Mouse (Mus musculus): ENCODE measurements around the gene Zmiz1.

The Zmiz1 gene

DNA sequence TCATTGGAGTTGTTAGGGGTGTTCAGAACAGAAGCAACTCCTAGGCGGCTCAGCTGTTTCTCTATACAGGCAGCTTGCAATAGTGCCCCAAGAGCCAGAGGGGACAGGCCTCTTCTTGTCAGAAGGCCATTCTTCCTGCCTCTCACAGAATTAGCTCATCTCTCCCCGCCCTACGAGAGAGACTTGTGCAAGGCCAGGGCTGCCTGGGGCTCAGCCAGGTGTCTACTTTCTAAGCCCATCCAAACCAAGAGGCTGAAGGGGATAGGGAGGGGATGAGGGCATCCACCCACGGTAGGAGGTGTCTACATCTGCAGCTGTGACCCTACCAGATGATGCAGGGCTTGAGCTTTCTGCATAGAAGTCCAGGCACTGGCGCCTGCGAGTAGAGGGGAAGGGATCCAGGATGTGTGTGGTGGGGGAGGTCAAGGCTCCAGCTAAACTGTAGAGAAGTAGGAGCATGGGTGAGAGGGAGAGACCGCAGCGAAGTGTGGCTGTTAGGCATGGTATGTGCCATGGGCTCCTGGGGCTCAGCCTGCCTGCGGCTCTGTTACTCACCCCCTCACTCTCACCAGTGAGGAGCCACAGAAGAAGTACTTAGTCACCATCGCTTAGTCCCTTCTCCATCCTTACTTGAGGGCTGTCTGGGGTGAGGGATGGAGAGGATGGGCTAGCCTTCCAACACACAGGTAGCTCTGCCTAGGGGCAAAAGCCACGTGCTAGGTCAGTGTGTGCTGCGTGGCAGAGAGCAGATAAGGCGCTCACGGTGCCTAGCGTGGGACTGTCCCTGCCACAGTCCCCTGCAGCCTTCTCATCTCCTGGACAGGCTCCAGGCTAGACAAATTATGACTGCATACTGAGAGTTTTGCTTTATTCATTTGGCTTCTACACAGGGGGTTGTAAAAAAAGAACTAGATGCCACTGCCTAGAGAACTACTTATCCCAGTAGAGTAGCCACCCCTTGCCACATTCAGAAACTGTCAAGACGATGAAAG is 130.3 kb downstream of the Zmiz1 start:
- no peak for DNase-seq (ENCODE audit: low spot score in 2 of 2)

DNA sequence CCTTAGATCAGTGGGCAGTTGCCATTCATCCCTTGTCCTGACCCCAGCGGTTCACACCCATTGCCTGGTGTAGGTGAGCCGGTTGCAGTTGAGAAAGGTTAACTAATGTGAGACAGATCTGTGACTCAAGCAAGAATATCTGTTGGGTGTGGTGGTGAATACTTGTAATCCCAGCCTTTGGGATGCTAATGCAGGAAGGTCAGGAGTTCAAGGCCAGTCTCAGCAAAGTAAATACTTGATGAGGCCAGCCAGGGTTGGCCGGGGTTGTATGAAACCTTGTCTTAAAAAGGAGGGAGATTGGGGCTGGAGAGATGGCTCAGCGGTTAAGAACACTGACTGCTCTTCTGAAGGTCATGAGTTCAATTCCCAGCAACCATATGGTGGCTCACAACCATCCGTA is 132.0 kb downstream of the Zmiz1 start:
- no peak for DNase-seq (ENCODE audit: low spot score in 2 of 2)

DNA sequence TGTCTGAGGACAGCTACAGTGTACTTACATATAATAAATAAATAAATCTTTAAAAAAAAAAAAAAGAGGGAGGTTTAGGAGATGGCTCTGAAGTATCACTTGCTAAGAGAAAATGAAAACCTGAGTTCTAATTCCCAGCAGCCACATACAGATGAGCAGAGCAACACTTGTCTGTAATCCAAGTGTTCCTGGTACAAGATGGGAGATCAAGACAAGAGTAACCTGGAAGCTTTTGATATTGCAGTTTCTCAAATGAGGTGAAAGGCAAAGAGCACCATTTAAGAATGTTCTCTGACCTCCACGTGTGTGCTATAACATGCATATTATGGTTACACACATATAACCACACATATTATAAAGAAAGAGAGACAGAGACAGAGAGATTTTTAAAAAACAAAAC is 132.4 kb downstream of the Zmiz1 start:
- no peak for DNase-seq (ENCODE audit: low spot score in 2 of 2)

DNA sequence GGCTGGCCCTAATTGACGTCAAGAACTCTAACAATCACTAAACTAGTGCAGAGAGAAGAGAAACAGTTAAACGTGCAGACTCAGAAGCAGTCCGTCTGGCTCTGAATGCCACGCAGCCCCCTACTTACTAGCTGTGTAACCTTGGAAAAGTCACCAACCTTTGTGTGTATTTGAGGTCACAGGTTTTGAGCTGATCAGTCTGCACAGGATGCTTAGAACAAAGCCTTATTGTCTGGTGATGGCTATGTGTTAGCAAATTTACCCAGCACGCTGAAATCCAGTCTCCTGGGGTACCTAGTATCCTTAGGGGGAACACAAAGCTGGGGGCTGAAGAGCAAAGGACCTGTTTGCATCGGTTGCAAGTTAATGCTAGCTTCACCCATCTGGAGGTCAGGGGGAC is 133.5 kb downstream of the Zmiz1 start:
- no peak for DNase-seq (ENCODE audit: low spot score in 2 of 2)

DNA sequence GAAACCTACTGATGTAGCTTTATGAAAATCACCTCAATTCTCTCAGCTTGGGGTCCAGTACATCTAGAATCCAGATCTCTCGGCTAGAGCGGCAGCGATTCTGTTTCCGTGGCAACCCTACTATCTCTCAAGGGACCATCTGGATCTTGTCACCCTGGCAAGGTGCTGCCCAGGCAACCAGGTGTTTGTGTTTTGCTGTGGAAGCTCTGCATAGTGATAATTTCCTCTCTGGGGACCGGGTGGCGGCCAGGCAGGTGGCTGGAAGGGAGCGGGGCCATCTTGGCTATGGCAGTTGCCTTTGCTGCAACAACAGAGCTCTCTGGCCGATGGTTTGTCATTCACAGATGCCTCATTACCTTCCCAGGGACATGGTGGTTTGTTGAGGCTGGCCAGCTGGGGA is 134.9 kb downstream of the Zmiz1 start:
- no peak for DNase-seq (ENCODE audit: low spot score in 2 of 2)

DNA sequence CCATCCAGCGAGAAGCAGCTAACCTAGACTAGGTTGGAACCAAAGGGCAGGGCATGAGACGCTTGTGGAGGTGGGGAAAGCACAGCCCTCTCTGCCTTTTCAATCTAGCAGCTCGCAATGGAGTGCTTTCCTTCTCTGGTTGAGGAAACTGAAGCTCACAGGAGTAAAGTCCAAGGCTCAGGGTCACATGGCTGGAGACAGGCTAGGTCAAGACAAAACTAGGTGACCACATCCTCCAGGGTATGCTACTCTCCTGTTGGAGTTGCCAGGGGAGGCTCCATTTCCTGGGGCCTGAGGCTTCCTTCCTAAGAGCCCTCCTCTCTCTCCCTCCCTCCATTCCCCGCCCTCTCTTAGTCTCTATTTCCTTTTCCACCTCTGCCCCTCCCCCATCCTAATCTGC is 135.6 kb downstream of the Zmiz1 start:
- no peak for DNase-seq (ENCODE audit: low spot score in 2 of 2)

DNA sequence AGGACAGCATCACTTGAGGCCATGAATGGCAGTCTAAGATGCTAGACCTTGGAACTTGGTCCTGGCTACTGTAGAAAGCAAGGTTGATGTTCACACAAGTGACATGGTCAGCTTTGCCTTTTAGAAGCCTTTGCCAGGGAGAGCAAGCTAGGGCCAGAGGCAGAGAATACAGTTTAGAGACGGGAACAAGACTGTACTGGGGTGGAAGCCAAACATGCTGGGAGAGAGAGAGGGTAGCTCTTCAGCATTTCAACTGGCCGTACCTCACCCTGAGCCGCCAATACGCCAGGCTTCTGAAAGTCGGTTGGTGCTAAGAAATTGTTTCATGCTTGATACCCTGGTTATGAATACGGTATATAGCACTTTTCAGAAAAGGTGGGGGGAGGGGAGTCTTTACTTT is 140.0 kb downstream of the Zmiz1 start:
- DNase-seq (ENCODE audit: low spot score in 2 of 2) = no peak

DNA sequence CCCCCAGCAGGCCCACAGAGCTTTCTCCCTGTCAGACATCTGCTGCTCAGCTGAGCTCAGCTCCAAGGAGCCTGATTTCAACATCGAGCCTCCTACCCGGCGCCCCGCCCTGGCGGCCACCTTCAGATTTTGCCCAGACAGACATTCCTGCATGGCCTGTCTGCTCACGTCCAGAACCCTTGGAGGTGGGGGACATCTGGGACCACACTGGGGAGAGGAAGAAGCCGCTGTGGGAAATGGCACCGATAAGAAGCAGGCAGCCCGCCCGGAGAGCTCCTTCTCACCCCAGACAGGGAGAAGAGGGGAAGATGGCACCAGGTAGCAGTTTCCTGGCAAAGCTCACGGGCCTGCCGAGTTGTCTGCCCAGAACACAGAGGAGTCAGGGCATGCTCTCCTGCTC is 140.9 kb downstream of the Zmiz1 start:
- DNase-seq (ENCODE audit: low spot score in 2 of 2) = no peak

DNA sequence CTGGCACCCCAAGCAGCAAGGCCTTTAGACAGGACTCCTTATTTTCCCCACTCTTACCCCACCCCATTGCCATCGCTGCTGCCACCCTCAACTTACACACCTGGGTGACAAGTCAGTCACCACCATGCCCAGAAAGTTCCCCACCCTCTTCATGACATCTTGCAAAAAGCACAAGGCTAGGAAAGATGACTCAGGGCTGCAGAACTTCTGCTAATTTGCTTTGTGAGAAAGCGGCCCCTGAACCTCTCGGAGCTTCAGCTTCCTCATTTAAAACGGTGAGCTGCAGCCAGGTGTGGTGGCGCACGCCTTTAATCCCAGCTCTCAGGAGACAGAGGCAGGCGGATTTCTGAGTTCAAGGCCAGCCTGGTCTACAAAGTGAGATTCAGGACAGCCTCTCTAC is 141.4 kb downstream of the Zmiz1 start:
- DNase-seq (ENCODE audit: low spot score in 2 of 2) = no peak

DNA sequence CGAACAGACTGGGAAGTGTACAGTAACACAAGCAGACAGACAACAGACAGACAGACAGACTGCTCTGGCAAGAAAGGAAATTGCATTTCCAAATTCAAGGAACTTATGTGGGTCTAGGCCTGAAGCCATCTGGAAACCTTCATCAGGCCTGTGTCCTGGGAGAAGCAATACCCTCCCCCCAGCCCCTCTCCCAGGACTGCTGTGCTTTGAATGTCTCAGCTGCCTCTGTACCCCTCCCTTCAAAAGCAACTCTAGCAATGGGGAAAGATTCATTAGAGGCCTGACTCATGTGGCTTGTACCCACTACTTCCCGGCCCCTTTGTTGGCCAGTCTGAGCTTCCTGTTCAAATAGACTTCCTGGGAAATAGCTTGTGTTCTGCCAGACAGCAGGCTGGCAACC is 142.0 kb downstream of the Zmiz1 start:
- no peak for DNase-seq (ENCODE audit: low spot score in 2 of 2)

DNA sequence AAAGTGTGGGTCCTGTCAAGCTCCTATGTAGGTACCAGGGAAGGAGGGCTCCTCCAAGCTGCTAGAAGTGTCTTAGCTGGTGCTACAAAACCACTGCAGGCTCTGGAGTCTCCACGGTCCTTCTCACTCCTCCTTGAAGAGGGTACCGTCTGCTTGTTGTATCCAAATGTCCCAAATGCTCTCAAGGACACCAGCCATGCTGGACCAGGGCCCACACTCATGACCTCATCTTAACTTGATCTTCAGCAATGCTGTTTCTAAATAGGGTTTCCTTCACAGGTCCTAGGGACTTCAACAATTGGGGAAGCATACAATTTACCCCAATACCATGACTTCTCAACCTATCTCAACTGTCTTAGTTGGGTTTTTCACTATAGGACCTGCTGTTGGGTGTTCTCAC is 143.0 kb downstream of the Zmiz1 start:
- no peak for DNase-seq (ENCODE audit: low spot score in 2 of 2)

DNA sequence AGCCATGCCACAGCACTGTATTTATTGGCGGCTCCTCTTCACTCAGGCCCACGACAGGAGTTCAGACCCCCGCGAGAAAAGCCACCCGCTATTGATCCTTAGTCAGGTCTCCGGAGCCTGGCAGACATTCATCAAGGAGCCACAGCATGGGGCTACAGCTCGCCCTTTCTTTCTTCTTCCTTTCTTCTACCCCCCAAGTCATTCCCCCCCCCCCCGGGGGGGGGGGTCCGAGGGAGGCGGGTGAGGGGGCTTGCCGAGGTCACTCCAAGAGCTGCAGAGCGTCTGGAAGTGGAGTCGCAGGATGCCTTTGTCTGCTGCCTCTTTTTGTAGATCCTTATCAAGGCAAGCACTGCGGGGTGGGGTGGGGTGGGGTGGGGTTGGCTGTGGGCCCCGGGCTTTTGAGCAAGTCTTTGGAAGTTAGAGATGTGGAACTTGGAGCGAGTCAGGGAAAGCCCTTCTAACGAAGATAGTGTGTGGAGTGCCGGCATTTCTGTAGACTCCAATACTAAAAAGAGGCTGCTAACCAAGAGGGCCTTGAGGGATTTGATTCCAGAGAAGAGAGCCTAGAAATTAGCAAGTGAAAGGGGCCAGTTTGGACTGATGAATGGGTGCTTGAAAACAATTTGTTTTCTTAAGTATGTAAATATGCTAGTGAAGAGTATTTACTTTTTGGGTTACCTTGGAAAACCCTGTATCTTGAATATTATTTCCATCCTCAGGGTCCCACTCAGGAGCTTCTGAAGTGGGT is 145.6 kb downstream of the Zmiz1 start:
- no peak for DNase-seq (ENCODE audit: low spot score in 2 of 2)

DNA sequence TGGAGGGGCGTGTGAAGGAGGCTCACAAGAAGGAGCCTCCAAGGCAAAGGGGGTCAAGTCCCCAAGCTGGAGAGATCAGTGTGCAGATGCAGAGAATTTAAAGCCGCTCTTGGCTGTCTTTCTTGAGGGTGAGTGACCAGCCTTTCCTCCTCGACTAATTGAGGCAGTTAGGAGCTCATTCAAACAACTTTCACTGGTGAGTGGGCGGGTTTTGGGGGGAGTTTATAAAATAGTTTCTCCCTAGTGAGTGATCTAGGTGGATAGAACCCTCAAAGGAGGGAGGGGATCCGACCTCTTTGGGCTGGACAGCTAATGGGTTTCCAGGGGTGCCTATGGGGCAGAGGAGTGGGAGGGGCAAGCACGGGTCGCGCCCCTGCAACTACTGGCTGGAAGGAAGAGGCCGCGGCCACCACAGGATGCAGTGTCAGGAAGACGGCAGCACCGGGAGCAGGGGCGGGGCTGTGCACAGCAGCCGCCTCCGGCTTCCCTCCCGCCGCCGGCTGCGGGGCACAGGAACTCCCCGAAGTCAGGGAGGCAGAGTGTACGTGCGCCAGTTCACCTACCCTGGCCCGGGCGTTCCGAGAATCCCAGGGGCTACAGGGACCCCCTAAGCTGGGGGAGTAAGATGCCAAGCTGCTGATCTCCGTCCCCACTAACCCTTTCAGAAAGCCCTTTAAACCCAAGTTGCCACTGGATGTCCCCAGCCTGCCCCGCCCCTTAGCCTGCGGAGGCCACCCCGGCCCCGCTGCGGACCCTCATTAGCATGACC is 147.6 kb downstream of the Zmiz1 start:
- DNase-seq (ENCODE audit: low spot score in 2 of 2) = no peak

DNA sequence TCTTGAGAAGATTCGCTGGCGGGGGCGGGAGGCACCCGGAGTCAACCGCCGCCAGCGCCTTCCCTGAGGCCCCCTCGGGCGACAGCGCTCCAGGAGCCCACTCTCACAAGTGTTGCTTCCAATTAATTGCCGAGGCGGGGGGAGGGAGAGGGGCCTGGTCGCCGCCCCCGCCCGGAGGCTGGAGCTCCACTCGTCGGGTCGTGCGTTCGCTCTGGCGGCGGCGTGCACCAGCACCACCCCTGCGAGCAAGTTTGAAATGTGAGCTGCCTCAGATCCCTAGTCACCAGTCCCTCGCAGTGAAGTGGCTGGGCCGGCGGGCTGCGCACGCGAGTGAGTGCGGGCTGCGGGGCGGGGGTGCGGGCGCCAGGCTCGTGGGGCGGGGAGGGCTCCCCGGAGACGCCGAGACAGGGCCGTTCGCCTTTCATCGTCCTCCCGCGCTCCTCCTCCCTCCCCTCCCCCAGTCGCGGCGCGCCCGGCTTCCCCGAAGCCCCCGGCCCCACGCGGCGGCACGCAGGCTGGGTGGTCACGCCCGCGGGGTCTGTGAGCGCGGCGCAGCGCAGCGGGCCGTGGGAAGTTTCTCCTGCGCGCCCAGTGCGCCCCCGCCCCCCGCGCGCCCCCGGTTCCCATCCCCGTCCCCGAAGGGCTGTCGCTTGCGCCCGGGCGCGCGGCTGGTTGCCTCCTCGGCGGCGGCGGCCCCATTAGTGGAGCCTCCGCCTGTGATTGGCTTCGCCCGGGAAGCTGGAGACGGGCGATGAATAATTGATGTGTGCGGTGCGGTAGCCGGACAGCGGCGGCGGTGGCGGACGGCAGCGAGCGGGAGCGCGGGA is 148.4 kb downstream of the Zmiz1 start:
- DNase-seq (ENCODE audit: low spot score in 2 of 2) = no peak

DNA sequence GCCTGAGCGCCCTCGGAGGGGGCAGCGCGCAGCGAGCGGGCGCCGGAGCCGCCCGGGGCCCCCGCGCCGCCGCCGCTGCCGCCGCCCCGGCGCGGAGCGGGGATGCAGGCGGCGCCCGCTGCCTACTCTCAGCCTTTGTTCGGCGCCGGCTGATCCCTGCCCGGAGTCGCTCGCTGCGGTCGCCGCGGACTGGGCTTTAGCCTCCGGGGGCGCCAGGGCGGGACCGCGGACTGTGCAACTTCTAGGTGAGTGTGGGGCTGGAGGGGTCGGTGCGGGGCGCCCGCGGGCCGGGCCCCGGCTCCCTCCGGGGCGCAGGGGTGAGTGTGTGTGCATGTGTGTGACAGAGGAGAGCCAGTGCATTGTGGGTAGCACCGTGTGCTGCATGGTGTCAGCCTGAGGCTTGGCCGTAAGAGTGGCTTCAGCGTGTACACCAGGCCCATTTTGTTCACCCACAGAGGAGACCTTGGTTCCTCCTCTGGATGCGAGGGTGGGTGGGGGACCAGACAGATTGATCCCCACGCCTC is 149.0 kb downstream of the Zmiz1 start:
- DNase-seq (ENCODE audit: low spot score in 2 of 2) = peak in 1 of 2 experiments; percentile 57

DNA sequence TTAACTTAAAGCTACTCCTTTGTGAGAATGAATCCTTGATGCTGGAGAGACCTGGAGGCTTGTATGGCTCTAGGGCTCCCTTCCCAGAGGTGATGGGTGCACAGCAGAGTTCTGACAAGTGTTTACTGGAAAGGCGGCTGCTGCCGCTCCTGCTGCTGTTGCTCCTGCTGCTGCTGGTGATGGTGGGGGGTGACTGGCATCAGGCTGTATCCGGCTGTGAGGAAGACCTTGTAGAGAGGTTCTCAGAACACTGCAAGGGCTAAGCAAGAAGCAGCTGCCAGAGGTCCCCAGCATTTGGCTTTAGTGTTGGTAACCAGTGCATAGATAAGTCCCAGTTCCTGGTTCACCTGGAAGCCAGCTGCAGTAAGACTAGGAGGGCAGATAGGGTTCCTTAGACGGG is 149.6 kb downstream of the Zmiz1 start:
- DNase-seq (ENCODE audit: low spot score in 2 of 2) = no peak

DNA sequence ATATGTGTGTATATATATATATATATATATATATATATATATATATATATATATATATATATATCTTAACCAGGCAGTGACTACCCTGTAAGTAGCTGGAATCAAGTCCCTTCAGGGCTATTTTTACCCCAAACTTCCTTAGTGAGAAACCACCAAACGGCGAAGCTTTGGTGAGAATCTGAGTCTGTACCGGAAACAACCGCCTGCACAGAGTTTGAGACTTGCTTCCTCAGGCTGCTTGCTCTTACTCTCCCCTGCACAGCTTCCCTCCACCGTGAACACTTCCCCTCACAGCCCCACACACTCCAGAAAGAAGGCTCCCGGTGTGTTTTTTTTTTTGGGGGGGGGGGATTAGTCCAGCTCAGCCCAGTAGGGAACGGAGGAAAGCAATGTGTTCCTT is 150.4 kb downstream of the Zmiz1 start:
- DNase-seq (ENCODE audit: low spot score in 2 of 2) = no peak

DNA sequence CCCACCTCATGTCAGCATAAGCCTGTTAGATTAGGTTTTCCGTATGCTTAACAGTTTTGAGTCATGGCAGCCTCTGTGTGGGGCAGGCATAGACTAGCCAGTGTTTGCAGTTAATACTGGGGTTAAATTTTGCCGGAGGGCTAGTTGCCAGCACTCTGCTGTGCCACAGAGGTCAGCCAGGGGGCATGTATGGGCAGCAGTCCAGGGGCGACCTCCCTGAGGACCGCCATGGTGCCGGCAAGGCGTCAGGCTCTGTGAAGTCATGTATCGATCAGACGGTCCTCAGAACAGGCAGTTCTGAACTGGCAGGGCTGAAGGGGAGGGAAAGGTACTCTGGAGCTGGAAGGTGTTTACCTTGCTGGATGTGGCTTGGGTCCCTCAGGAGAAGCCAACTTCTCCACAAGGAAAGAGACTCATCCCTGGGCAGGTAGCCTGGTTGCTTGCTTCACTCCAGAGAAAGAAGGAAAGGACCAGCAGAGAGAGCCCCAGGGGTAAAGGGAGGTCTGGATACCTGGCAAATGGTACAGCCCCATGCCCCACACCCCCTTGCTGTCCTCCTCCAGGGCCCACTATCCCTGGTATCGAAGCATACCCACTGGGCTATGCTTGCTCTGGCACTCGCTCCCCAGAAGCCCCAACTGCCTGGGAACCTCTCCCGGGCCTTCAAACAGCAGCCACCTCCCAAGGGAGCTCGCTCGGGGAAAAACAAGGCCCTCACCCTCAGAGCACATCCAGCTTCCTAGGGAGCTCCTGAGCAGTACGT is 151.6 kb downstream of the Zmiz1 start:
- DNase-seq (ENCODE audit: low spot score in 2 of 2) = no peak

DNA sequence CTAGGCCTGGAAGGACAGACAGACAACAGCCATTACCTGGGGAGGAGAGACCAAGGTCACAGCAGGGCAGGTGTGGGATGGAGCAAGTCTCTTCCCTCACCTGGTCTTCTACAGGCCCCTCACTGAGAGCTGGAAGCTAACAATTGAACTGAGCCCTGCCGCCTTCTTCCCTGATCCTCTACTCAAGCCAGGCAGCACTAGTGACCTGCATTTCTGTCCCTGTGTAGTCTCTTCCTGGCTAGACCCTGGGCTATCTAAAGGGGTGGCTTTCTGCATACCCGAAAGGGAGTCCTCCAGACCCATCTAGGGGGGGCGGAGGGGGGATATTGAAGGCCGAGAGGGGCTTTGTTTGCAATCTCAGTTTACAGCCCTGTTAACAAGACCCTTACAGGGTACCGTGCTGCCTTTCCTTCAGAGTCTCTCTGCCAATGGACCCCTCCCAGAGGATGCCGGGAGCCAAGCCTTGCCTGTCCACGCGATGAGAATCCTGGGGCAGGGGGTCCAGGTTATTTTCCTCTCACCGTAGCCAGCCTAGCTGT is 152.2 kb downstream of the Zmiz1 start:
- no peak for DNase-seq (ENCODE audit: low spot score in 2 of 2)

Measured in frontal cortex, postnatal 14 days (tissue).